Mouse (Mus musculus) testis, postnatal 14 days (tissue): ENCODE measurements at regions not wholly inside any gene's neighbourhood (a gene's known extent, or its start where the extent isn't known, plus 50 kb on each side); places are given as distances from the start of the nearest gene placed in this dataset.
A peak's percentile ranks its signal among the peaks of the same experiment; 100 is the strongest.

Experiments used
- DNase-seq: peaks from one replicate; pipeline ENCODE4 v3.0.0; 2021; ENCODE audit warnings: low spot score

DNA sequence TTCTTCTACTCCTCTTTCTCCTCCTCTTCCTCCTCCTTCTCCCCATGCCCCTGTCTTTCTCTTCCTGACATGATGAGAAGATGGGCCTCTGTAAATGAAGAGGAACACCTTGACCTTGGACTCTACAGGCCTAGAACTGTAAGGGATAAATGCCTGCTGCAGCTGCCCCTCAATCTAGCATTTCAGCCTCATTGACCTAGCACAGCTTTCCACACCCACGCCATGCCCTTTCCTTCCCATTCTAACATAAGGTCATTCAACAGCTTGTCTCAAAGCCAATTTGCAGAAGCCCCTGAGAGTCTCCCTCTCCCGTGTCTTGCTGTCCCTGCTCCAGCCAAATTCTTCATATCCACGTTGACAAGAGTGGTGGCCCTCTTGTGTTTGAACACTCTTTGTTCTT, 63.8 kb upstream of the Dscam start:
- no peak for DNase-seq

DNA sequence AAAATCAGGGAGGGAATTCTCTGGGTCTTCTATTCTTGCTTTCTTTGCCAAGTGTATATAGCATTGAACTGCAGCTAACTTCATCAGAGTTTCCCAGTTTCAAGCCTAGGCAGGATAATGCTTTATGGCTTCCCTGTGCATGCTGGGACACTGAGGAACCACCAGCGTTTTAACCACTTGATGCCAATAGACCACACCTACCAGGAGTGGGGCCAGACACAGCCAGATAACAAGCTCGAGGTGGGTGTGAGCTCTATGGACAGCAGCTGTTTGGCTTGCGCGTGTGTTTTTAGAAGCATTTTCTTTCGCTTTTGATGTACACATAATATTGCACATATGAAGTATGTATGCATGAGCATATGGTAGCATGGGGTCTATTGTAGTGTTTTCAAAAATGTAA, 69.1 kb upstream of the Dscam start:
- DNase-seq: no peak

DNA sequence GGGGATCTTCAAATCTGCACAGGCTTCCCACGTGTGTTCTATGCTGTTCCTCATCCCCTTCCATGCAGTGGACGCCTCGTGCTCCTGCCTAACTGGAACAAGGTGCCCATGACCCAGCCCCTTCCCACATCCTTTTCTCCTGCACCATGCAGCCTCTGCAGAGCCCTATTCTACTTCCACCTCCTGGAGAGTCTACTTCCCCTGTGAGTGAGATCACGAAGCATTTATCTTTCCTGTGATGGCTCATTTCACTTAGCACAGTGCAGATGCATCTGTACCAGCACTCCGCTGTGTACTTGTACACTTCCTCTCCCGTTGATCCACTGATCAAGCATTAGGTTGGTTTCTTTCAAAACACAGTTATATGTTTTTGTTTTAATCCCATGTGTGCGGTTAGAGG, 69.5 kb upstream of the Dscam start:
- no peak for DNase-seq

DNA sequence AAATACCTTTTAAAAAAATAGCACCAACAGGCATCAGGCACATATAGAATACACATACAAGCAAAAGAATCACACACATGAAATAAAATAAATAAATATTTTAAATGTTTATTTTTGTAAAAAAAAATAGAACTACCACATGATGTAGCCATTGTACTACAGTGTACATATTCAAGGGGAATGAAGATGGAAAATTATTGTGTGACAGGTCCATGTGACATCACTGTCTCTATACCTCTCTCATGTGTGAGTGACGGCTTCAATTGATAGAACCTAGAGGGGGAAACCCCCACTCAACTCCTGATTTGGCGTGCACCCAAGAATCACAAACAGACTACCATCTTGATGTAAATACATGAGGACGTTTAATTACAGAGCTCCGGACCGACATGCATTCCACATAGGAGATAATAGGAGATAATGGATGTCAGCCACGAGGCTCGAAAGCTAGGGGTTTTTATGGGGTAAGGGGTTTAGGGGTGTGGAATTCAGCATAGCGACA, 70.4 kb upstream of the Dscam start:
- no peak for DNase-seq

DNA sequence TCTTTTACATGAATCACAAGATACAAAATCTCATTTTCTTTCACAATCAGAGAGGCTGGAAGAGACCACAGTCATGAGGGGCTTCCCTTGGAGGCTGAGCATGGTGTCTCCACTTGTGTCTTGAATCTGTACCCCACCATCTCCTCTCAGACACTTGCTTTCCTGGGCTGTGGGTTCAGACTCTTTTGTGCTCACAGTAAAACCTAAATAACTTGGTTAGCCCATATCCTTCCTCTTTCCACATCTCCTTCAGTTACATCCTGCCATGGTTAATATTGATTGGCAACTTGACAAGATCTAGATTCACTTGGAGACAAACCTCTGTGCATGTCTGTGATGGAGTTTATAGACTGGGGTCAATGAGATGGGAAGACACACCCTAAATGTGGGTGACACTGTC, 71.1 kb upstream of the Dscam start:
- no peak for DNase-seq

DNA sequence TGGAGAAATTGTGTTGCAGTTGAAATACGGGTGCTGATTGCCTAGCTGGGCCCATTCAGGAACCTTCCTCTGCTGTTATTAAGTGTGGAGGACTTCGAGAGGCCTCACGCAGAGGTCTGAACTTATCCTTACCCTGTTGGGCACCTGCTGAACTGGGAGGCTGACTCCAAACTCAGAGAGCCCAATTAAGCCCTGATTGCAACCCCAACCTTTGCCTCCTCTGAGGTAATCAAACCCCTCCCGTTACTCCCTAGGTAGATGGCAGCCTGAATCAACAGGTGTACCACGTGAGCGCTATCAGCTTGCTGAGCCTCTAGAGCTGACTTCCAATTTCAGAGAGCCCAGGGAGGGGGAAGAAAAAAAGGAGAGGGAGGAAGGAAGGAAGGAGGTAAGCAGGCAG, 79.9 kb upstream of the Dscam start:
- no peak for DNase-seq

DNA sequence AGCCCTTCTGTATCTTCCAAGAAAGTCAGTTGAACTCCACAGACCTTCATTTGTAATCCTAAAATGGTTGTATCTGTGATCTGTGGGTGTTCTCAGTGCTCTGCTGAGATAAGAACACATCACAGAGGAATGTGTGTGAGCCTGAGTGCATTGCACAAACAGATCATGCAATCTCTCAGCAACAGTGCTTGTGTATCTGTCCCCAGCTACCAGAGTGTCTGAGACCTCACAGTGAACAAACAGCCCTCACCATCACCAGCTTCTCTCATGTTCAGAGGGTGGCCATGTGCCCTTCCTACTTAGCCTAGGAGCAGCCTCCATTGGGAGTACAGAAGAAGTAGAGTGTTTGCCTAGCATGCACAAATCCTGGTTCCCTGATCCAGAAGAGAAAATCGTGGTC, 82.0 kb upstream of the Dscam start:
- no peak for DNase-seq

DNA sequence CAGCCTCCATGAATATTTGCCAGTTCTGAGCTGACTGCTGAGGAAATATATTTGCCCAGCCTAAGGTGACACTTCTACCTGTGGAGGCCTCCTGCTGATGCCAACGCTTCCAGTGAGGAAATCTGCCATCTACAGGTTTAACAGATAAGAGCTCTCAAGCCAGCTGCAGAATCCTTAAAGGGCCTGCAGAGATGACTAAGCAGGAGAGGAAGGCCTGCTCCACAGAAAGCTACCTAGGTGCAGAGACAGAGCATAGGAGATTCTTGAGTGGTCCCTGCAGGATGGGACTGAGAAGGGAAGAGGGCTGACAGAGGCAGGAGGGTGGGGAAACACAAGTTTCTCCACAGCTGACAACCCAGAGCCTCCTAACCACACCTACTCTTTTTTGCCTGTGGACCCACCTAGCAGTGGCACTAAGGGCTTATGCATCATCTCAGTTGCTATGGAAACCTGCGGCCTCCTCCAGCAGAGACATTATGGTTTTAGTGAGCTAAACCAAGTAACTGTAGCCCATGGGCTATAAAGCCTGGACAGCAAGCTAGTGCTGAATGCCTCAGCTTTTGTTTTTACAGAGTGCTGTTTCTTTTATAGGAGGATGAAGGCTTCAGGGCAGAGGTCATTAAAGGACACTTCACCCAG, 82.6 kb upstream of the Dscam start:
- no peak for DNase-seq

DNA sequence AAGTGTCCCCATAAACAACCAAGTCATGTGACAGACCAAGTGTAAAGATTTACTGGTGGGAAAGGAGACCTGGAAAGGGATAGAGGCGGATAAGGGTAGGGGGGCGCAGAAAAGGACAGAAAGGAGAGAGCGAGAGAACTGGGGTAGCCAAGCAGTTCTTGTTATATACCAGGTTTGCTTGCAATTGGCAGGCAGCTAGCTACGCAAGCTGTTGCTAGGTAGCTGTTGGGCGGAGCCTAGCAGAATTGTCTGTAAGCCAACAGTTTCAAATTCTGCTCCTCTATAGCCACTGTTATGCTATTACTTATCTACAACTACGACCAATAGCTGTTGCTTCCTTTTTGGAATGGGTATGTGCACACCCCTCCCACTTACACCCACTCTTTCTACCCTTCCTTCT, 88.3 kb upstream of the Dscam start:
- DNase-seq: no peak

DNA sequence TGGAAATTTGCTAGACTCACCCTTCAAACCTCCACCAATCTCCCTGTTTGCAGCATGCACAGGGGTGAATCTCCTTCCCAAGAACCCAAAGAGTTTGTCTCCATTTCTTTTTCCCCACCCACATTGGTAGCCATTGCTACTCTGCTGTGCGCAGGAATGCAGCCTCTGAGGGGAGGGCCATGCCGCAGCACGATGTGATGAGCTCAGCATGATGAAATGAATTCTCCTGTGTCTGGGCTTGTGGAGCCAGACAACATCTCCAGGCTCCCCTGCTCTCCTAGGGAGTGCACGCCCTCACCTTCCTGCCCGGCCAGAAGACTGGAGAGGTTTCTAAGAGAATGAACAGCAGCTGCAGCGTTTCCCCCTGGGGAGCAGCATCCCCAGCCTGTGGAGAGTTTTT, 92.9 kb upstream of the Dscam start:
- no peak for DNase-seq

DNA sequence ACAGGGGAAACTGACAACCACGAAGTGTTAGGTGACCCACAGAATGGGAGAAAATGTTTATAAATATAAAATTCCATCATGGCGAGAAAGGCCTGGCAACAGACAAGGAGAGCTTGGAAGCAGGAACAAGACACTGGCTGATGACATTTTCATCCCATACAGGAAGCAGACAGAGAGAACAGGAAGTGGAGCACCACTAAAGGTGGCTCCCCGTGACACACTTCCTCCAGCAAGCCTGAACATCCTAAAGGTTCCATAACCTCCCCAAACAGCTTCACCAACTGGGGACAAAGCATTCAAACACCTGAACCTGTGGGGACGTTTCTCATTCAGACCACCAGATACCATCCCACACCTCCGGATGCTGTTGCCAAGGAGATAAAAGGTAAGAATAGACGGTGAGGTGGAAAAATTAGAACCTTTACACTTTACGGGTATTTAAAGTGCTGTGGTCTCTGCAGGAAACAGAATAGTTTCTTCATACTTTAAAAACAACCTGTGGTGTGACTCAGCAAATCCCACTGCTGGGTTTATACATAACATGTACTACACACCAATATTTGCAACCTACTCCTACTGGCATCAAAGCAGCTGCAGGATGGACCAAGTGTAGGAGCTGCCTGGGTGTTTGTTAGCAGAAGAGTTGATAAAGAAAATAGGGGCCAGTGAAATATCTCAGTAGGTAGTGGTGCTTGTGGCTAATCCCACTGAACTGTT, 86.0 kb upstream of the Bace2 start:
- no peak for DNase-seq

DNA sequence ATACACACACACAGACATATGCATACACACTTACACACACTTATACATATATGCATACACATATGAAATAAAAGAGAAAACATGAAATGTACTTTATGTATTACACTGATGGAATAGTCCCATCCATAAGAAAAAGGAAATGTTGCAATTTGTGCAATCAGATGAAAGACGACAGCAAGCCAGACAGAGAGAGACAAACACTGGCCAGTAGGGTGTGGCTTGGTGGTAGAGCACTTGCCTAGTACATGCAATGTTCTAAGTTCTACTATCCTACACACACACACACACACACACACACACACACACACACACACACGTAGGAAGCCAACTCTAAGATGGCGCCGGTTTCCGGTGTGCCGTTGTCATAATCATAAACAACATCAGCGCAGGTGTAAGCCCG, 85.3 kb upstream of the Bace2 start:
- no peak for DNase-seq

DNA sequence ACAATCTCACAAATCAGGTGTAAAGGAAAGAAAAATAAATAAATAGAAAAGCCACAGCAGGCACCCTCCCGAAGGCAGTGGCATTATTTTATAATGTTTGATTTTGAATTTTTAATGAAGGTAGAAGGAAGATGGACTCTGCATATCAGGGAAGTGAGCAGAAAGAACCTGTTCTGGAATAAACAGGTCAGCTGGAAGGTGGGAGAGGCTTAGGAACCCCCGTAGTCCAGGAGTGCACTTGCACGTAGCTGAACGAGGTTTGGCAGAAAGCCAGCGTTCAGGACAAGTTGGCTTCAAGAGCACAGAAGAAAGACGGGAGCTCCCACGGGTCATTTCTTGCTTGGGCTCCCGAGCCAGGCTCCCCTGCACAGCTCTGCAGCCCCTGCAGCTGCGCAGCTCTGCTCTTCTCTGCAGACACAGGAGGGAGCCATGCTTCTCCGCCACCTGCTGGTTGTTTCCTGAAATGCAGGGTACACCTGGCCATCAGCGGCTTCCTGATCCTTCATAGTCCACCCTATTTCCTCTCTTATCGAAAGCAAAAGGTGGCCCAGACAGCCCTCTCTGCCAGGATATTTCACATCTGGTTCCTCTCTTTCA, 84.4 kb upstream of the Bace2 start:
- peak; percentile 69 for DNase-seq

DNA sequence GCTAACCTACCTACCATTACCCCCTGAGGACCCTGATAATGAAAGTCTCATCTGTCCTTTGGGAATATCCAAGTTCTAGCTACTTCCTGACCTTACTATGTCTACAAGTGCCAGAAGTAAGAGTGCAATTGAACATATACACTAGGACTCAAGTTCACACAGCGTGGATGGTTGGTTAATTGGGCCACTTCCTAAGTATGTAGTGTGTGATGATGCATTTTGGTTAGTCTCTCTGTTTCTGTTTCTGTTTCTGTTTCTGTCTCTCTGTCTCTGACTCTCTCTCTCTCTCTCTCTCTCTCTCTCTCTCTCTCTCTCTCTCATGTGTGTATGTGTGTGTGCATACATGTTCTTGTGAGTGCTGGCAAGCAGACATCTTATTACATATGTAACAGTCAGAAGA, 77.6 kb upstream of the Bace2 start:
- no peak for DNase-seq

DNA sequence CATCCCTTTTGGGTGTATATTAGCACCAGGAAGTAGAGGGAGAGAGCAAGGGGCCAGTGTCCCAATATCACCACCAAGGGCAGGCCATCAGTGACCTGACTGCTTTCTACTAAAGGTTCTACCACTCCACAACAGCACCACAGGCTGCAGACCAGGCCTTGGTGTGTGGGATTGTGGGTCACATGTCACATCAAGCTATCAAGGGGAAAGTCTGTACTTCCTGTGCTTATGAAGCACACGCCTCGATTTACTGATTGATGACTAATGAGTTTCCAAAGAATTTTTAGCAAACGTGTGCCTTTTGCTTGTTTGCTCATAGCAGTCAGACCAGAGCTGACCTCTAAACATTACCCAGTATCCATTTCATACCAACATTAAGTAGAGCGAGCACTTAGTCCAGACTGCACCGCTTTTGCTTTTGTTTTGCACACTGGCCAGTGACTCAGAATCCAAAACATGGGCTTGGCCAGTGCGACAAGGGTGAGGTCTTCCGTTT, 74.9 kb upstream of the Bace2 start:
- no peak for DNase-seq

DNA sequence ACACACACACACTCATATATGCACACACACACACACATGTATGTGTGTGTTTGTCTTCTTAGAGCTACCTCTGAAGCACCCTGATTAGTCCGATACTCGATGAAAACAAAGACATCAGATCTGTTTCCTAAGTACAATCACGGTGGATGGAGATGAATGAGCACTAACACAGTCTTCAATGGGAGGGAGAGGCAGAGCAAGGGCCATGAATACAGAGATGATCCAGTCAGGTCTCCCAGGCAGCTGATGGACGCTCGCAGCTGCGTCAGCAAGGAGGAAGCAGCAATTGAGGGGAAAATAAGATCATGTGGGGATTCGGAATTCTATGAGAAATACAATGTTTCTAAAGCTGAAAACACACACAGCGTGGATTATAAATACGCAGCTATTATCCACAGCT, 73.6 kb upstream of the Bace2 start:
- no peak for DNase-seq

DNA sequence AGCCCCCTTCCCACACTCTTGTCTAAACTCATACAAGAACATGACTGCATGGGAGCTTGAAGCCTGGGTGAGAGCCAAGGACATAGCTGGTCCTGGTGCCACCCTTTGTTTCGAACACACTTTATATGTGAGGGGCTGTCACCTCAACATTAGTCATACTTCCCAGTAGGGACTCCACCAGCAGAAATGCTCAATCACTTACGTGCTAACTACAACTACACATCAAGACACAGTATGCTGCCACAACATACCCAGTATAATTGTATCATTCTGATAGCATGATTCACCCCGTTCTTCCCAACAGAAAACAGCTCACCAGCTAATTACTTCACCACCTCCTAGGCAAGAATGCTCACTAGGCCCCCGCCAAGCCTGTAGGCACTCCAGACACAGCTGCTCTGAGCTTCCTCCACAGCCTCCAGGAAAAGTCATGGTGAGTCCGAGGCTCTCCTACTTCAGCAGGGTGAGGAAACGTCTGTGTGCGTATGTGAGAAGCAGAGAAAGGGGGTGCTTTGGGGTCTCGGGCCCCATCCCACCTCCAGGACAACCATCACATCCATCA, 70.6 kb upstream of the Bace2 start:
- DNase-seq: no peak

DNA sequence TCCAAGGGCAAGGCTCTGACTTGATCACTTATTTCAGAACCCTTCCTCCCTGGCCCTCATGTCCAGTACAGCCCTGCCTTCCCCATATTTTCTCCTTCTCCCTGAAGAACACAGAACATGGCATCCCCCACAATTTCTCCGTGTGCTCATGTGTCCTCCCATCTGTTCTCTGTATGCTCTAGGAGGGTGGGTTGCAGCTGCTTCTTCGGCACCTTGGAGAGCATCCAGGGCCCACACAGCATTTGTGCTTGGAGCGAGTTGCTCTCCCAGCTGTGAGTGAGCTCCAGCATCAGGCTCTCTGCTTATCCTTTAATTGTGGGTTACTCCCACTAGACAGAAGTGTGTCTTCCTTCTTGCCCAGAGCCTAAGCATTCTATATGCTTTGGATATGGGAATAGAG, 69.8 kb upstream of the Bace2 start:
- peak; percentile 12 for DNase-seq

DNA sequence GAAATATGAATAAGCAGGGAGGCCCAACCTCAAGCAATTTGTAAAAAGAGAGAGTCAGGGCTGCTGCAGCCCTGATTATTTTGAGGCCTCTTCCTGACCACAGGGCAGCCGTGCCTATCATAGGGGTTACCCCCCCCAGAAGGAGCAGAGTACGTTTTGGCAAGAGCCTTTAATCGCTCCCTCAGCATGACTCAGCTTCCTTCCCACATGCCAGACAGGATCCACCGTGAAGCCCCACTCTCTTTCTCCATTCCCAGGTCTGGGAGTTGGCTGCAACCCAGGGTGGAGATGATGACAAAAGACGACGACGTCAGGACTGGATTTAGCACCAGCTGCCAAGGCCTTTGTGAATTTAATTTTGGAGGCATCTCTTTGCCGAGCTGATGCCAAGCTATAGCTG, 67.9 kb upstream of the Bace2 start:
- no peak for DNase-seq

DNA sequence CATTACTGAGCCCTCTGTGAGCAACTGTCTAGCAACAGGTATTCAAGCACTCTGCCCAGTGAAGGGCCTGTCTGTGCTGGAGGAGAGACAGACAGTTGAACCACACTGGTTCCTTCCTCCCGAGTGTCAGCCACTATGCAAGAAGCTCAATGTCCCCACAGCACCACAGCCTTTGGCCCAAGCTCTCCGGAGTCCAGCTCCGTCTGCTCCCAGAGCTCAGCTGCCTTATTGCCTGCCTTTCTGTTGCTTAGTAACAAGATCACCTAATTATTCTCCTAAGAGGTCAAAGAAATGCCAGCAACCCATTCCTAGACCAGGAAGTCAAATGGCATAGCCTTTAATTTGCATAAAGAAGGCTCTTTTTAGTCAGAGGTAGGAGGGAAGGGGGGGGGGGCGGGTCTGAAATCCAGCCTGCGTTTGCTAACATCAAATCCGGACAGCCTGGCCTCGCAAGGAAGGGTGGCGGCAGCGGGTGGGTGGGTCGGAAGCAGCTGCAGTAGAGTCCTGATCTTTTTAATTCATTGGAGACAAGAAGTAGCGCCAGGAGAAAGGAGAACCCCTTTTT, 64.0 kb upstream of the Bace2 start:
- no peak for DNase-seq

DNA sequence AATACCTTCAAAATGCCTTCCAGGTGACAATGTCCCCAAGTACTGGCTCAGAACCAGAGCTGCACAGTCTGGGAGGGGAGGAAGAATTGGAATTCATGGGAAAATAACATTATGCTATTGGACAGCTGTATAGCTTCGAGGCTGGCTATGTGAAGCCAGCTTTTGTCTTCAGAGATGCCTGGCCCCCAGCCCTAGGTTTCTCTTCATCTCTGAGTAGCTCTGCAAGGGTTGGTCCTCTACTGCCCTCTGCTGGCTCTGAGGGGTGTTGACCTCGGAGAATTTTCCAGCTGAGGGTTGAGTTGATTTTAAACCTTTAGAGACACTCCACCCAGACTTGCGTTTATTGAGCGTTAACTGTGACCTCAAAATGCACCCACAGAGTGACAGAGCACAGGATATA, 63.3 kb upstream of the Bace2 start:
- peak; percentile 53 for DNase-seq

DNA sequence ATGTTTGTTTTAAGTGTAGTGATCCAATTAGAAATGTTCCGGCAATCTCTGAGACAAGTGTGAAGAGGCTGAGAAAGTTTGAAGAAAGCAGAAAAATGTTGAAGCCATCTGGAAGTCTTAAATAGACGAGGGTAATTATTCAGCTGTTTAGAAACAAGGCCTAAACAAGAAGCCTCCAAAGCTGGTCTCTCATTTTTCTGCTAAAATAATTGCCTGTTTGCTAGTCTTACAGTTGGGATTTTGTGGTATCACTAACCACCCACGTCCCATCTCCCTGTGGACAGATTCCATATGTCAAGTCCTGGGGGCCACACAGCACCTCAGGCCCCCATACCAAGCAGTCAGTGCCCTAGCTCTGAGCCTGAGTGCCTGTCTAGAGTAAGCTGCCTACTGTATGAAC, 59.4 kb upstream of the Bace2 start:
- DNase-seq: no peak
